Mouse (Mus musculus) gonadal fat pad, adult 2 months (tissue): ENCODE data around the gene Rufy3. TPM values are rescaled to one million over a fixed set of nuclear protein-coding genes. Genes with fewer than 3 reads are reported as not detected.

Experiments
- DNase-seq: peaks from one replicate; pipeline ENCODE4 v3.0.0-alpha.2; 2012; ENCODE audit warnings: low read depth
- polyA plus RNA-seq: library from polyadenylated mRNA; depleted of rRNA; stranded (reverse); fragments of >200 nt; gene quantifications from 2 replicates; pipeline ENCODE4 v1.2.3, GENCODE M21; 2012; rRNA removed

Rufy3 gene
- polyA plus RNA-seq, 1 experiment, result 5.2 TPM

GRCm38 (mm10) chr5:88685306-88685705, 120.5 kb downstream of the Rufy3 start:
- DNase-seq, result no peak

DNA sequence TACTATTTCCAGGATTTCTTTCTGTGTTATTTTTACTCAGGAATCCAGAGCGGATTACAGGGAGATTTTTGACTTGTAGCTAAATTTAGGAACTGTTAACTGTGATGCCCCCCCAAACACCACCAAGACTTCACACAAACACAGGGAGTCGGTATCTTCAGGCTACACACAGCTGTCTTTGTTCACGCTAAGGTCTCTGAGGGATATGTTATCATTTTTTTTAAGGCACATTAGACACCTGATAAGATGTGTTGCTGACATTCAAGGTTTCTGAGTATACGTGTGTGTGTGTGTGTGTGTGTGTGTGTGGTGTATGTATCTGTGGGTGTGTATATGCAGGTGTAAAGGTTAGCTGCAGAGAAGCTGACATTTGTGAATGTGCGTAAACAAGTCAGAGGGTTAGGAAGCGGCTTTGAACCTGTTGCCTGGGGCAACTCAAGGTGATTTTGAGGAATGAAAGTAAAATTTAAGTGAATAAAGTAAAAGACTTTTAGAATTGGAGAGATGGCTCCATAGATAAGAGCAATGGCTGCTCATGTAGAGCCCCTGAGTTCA, 121.0 kb downstream of the Rufy3 start:
- DNase-seq, result no peak

- no peak for DNase-seq
These were observed 123.2 kb downstream of the Rufy3 start for GRCm38 (mm10) chr5:88687996-88688406.

DNA sequence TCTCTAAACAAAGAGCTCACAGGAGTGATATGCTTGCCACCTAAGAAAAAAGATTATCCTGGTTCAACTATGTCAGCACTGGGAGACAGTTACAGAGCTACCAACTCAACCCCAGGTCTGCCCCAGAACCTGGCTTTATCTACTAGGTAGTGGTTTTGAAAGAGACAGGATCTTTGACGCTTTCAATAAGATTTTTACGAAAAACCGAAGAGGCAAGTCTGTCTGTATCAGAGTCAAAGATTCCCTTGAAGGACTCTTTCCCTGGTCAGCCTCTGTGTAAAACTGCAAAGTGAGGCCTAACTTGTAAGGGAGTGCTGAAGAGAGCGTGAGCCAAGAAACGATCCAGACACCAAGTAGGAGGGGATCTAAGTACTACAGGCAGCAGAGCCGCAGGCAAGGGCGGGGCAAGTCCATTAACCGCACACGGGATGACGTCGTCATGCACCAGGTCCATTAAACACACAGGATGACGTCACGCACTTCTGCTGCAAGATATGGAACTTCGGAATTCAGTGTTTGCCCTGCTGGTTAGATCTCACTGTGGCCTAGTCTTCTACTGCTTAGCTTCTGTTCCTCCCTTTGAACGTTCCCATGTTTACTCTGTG, 123.8 kb downstream of the Rufy3 start:
- no peak for DNase-seq

GRCm38 (mm10) chr5:88689279-88689938, 124.6 kb downstream of the Rufy3 start:
- no peak for DNase-seq

GRCm38 (mm10) chr5:88690681-88691505, 126.1 kb downstream of the Rufy3 start:
- no peak for DNase-seq

- no peak for DNase-seq
These were observed 126.8 kb downstream of the Rufy3 start for GRCm38 (mm10) chr5:88691506-88692095.

GRCm38 (mm10) chr5:88692586-88692985, 127.7 kb downstream of the Rufy3 start:
- DNase-seq, result no peak

GRCm38 (mm10) chr5:88693057-88693456, 128.2 kb downstream of the Rufy3 start:
- DNase-seq, result no peak

GRCm38 (mm10) chr5:88697291-88697690, 132.5 kb downstream of the Rufy3 start:
- no peak for DNase-seq

GRCm38 (mm10) chr5:88699251-88699913, 134.5 kb downstream of the Rufy3 start:
- DNase-seq, result no peak

Other genes starting within 250 kb of the Rufy3 start
- gene Prol1, start 247.7 kb upstream of the Rufy3 start, polyA plus RNA-seq, result not detected in 2 replicates
- not detected in 2 replicates for gene Amtn, start 188.9 kb upstream of the Rufy3 start, polyA plus RNA-seq
- gene Ambn, start 109.0 kb upstream of the Rufy3 start, polyA plus RNA-seq, result not detected in 2 replicates
- gene Enam, start 77.1 kb upstream of the Rufy3 start, polyA plus RNA-seq, result not detected in 2 replicates
- 1.9 and 2.4 TPM in 2 replicates for gene Jchain, start 37.1 kb upstream of the Rufy3 start, polyA plus RNA-seq
- gene Utp3, start 10.6 kb upstream of the Rufy3 start, polyA plus RNA-seq, result 9.4 and 12.9 TPM in 2 replicates
- gene Grsf1, start 111.1 kb downstream of the Rufy3 start, polyA plus RNA-seq, result 29.9 and 36.8 TPM in 2 replicates
- gene Mob1b, start 155.8 kb downstream of the Rufy3 start, polyA plus RNA-seq, result 5.4 and 7.0 TPM in 2 replicates
- 3.0 and 3.7 TPM in 2 replicates for gene Dck, start 200.0 kb downstream of the Rufy3 start, polyA plus RNA-seq